Mouse (Mus musculus) frontal cortex, postnatal 14 days (tissue): ENCODE results near the gene Abcc4.

Source experiments
- DNase-seq, 2 experiments: peaks; one replicate each; pipeline ENCODE4 v3.0.0; 2022; ENCODE audit warnings: low spot score in 2 of 2

The Abcc4 gene

GRCm38 (mm10) chr14:118434842-118435241 lies 271.2 kb downstream of the Abcc4 start:
- no peak for DNase-seq

GRCm38 (mm10) chr14:118433848-118434247 lies 272.2 kb downstream of the Abcc4 start:
- DNase-seq: no peak
